Mouse (Mus musculus) cortical plate, adult 2 months (tissue): Measurements from ENCODE around the gene Scube1.

ENCODE experiments used
- CTCF ChIP-seq: fragments of 200-500 bp; IDR thresholded peaks from 2 replicates; pipeline ENCODE4 v1.5.1; 2011; ENCODE audit warnings: mild to moderate bottlenecking, control low read depth, low read length; ENCODE audit not compliant: insufficient read depth; ENCODE audit errors: extremely low read depth
- POLR2A ChIP-seq: fragments of 200-500 bp; IDR thresholded peaks from 2 replicates; pipeline ENCODE4 v1.6.1; 2011; ENCODE audit warnings: mild to moderate bottlenecking, low read length, control low read depth; ENCODE audit not compliant: insufficient read depth; ENCODE audit errors: extremely low read depth

DNA sequence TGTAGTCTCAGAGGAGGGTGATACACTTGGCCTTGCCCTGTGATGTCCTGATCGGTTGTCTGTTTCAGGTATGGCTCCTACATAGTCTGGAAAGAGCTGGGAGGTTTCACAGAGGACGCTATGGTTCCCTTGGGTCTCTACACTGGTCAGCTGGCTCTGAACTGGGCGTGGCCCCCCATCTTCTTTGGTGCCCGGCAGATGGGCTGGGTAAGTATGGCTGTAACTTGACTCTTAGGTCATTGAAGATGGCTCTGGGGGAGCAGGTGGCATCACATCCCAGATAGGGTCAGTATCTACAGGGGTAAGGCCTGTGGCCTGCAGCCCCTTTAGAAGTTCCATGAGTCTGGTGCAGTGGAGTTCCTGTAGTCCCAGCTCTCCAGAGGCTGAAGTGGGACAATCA is 152.7 kb downstream of the Scube1 start:
- no peak for TF ChIP-seq CTCF
- no peak for TF ChIP-seq POLR2A
